Mouse (Mus musculus) regulatory T cell (primary cell): ENCODE results near the gene Cyp2t4.

Source experiments
- in situ Hi-C: fragments of 300-600 bp; cut with MboI, MseI; formaldehyde crosslinking; loops from one replicate; pipeline ENCODE4 v1.15.1; 2025; ENCODE audit warnings: high pct_unique_total_duplicates

Gene Cyp2t4

GRCm38 (mm10) chr7:27153205-27153764 lies at the start of gene Cyp2t4:
Gene Cyp2t4 (plus strand): TSS chr7:27153714.
- in situ Hi-C loops = no loop called here

DNA sequence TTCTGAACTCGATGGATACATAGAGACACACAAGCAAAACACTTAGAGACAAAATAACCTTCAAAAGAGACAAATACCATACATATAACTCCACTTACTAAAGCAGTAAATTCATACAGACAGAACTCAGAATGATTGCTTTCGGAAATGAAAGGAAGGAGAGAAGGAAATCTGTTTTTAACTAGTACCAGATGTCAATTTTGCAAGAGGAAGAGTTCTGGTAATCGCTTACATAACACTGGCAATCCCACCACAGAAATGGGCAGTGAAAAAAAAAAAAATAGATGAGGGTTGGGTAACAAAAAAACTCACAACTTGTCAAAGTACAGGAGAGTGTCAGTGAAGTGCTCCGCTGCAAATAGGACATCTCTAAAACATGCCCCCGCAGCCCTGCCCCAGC lies 48.6 kb upstream of the Cyp2t4 start:
- in situ Hi-C loops = no loop called here

- in situ Hi-C loops = no loop called here
These were observed 43.2 kb upstream of the Cyp2t4 start for GRCm38 (mm10) chr7:27110327-27110726.

DNA sequence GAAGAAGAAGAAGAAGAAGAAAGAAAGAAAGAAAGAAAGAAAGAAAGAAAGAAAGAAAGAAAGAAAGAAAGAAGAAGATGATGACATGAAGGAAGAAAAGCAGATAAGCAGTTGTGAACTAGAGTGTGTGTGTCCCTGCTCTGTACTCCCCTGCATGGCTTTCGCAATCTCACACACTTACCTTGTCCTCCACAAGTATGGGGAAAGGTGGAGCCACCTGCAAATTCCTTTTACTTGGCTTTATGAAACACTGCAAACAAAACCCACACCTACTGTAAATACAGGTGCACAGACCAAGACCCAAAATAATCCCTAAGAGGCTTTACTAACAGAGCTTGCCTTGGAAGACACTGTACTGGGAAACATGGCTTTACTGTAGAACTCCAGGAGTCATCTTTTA lies 42.5 kb upstream of the Cyp2t4 start:
- in situ Hi-C loops = no loop called here

DNA sequence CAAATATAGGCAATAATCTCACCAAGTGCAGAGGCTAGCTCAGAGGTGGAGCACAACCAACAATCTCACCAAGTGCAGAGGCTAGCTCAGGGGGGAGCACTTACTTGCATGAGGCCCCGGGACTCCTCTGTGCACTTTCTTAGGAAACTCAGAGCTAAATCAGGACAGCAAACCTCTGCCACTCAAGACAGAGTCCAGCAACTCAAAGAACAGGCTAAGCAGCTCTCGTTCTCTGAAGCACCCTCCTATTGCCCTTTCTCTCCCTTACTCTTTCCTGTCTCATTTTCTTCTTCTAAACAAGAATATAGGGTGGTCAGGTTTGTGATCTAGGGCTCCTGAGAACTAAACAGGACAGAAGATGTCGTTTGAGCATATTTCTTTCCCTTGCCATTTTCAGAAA lies 41.5 kb upstream of the Cyp2t4 start:
- in situ Hi-C loops = no loop called here

DNA sequence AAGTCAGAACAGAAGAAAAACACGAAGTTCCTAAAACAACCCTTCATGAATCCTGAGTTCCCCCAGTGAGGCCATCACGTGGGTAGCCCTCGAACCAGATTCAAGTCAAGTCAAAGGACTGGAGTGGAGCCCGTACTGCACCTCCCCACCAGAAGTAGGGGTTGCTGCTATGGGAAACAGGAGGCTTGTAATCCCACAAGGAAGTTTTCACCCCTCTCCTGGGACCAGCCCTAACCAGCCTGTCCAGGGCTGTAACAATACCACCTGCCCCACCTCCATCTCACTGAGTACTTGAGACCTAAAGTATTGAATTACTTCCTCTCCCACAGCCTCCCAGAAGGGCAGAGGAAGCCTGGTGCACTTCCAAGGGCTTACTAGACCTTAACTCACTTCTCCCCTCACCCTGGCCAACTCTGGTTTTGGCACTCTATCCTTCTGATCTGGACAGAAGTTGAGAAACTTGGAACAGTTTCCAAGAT lies 35.4 kb upstream of the Cyp2t4 start:
- in situ Hi-C loops = no loop called here

DNA sequence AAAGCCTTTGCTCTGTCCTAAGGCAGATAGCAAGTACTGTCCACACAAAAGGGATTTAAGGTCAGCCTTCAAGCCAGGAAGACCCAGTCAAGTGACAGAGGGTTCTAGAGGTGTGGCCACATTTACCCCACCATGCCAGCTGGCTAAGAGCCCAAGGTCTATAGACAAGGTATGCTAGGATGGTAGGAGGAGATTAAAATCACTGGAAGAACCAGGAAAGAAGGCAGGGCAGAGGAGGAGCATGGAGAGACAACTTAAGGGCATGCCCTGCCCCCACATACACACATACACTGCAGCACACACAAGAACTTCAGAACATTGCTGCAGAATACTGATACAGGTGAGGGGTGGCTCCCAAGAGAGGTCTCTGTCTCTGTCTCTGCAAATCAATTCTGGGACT lies 33.8 kb upstream of the Cyp2t4 start, which contains the start of gene Cyp2f2:
Cyp2f2 (plus strand) TSS at position 234 of the 400 bp plus-strand sequence.
- in situ Hi-C loops = no loop called here

DNA sequence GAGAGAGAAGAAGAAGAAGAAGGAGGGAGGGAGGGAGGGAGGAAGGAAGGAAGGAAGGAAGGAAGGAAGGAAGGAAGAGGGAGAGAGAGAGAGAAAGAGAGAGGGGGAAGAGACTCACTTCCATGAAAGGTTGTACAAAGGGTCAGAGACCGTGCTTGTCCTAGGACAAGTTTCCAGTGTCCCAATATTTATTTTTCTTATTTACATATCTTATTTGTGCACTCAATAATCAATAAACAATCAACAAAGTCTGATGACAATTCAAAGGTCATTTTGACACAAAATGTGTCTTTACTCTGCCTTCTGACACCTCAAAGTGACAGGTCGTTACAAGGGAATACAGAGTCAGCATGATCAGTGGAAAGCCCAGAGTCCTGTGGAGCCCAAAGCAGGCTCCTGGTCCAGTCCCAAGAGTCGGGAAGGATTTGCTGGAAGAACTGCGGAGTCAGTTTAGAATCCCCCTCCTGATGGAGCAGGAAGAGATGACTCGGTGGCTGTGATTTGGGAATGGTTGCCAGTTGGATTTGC lies 29.1 kb upstream of the Cyp2t4 start:
- in situ Hi-C loops = no loop called here

- in situ Hi-C loops = no loop called here
These were observed 28.5 kb upstream of the Cyp2t4 start for GRCm38 (mm10) chr7:27124969-27125368.

DNA sequence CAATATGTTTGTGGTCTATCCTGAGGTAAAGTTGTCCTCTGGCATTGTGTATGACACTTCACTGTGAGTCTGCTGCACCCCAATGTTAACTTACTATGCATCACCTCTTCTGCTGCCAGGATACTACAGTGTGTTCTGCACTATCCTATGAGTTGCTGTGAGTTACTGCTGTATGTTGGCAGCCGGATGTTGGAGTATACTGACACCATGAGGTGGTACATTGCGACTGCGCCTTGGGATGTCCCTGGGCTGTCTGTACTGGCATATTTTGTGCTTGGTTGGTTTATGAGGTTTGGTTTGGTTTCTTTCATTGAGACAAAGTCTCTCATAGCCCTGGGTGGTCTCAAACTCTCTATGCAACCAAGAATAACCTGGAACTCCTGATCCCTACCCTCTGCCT lies 25.4 kb upstream of the Cyp2t4 start:
- in situ Hi-C loops = no loop called here

GRCm38 (mm10) chr7:27128946-27129345 lies 24.6 kb upstream of the Cyp2t4 start:
- in situ Hi-C loops = no loop called here

DNA sequence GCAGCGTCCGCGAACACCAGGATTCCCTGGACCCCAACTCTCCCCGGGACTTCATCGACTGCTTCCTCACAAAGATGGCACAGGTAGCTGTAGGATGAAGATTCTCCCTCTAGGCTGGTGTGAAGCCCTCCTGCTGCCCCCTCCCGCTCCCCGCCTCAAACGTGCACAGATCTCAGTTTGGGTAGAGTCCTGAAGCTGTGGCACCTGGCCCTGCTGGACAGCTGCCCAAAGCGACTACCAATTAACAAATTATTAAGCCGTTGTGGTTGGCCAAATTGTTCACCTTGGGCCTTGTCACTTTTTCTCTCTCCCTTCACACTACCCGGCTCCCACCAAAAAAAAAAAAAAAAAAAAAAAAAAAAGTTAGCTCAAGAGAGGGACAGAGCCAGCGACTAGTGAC lies 23.7 kb upstream of the Cyp2t4 start:
- in situ Hi-C loops = no loop called here

GRCm38 (mm10) chr7:27130521-27131370 lies 22.8 kb upstream of the Cyp2t4 start:
- in situ Hi-C loops = no loop called here

DNA sequence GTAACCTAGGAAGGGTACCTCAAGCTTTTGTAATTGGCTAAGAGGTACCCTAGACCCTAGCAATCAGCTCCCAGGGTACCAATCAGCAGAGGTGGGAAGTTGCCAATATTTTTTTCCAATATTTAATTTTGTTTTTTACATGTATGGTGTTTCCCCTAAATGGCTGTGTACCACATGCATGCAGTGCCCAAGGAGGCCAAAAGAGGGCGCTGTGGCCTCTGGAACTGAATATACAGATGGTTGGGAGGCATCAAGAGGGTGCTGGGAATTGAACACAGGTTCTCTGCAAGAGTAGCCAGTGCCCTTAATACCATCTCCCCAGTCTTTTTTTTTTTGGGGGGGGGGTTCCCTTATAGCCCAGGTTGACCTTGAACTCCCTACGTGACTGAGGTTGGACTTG lies 22.1 kb upstream of the Cyp2t4 start:
- in situ Hi-C loops = no loop called here

- in situ Hi-C loops = no loop called here
These were observed 20.9 kb upstream of the Cyp2t4 start for GRCm38 (mm10) chr7:27132588-27132987.

- in situ Hi-C loops = no loop called here
These were observed 20.4 kb upstream of the Cyp2t4 start for GRCm38 (mm10) chr7:27133156-27133555.

DNA sequence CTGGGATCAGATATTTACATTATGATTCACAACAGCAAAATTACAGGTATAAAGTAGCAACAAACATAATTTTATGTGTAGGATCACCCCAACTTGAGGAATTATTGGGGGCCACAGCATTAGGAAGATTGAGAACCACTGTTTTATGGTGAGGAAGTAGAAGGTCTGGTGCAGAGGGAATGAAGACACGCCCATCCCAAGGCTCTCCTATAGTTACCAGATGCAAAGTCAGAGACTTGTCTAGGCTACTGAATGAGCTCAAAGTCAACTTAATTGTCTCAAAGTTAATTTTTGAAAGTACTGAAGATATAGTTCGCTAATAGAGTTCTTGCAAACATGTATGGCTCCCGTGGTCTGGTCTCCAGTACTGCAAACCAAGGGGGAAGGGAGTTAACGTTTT lies 19.8 kb upstream of the Cyp2t4 start:
- in situ Hi-C loops = no loop called here

GRCm38 (mm10) chr7:27136410-27136996 lies 17.0 kb upstream of the Cyp2t4 start:
- in situ Hi-C loops = no loop called here

- in situ Hi-C loops = no loop called here
These were observed 2.5 kb downstream of the Cyp2t4 start for GRCm38 (mm10) chr7:27156005-27156404.

GRCm38 (mm10) chr7:27158171-27158570 lies 4.7 kb downstream of the Cyp2t4 start:
- in situ Hi-C loops = no loop called here

DNA sequence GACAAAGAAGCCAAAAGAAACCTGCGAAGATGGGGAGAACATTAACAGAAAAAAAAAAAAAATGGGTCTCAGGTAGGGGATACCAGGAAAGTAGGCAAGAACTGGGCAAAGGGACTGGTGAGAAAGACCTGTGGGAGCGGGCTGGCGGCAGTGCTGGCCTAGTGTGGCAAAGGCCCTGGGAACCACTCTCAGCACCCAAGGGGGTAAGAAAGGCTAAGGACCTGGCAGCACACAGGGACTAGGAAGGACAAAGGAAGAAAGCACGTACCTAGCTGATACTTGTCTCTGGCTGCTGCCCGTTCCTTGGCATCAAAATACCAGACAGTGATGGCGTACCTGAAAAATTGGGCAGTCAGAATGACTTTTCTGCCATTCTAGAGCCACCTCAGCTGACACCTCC lies 5.7 kb downstream of the Cyp2t4 start:
- in situ Hi-C loops = no loop called here

- in situ Hi-C loops = no loop called here
These were observed 6.4 kb downstream of the Cyp2t4 start for GRCm38 (mm10) chr7:27159882-27160281.

DNA sequence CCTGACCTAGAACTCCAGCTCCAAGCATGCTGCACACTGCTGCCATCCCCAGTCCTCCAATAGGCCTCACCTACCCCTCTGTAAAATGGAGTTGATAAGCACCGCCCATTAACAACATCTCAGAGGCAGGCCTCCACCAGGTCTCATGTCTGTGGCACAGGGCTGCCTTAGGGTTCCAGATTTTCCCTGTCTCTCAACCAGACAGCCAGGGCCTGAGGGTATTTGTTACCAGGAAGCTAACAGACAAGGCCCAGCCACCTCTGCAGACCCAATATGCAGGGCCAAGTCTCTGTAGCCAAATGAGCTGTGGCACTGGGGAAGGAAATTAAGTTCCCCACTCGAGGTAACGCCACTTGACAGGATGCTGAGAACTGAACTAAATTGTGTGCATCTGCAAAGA lies 7.4 kb downstream of the Cyp2t4 start:
- in situ Hi-C loops = no loop called here
